Mouse (Mus musculus) gastrocnemius, adult 8-10 months (tissue): ENCODE data around the gene Isca1. TPM values are rescaled to one million over a fixed set of nuclear protein-coding genes. Genes with fewer than 3 reads are reported as not detected.

Source experiments
- total RNA-seq, 4 experiments: library from RNA; stranded (reverse); gene quantifications; 2 replicates each; pipeline ENCODE4 v1.2.4; 2022

The Isca1 gene
- total RNA-seq, 4 experiments from 2014 or later, result 159 to 209 (median 180) TPM

Other genes with a start within 250 kb of the Isca1 start
- 10 to 100 TPM; 77.0 to 85.2 (median 83.0) TPM for gene Agtpbp1, start 184.6 kb downstream of the Isca1 start, total RNA-seq
- gene Naa35, start 184.6 kb downstream of the Isca1 start, total RNA-seq, result 10 to 100 TPM; 29.0 to 38.6 (median 35.3) TPM
- 1 to 10 TPM; 5.5 to 9.3 (median 7.5) TPM for gene Golm1, start 94.0 kb downstream of the Isca1 start, total RNA-seq
- gene 4921517D22Rik, start 75.7 kb downstream of the Isca1 start, total RNA-seq, result not detected
- not detected for gene Spata31d1a, start 59.5 kb downstream of the Isca1 start, total RNA-seq
- gene Spata31d1b, start 57.5 kb downstream of the Isca1 start, total RNA-seq, result not detected
- not detected for gene Spata31d1d, start 38.1 kb downstream of the Isca1 start, total RNA-seq
- gene 1700014D04Rik, start 23.1 kb downstream of the Isca1 start, total RNA-seq, result under 1 TPM in 2 of 4 experiments, not detected in 2; 0.10 to 0.12 TPM
- not detected for gene Gm49354, start 12.4 kb upstream of the Isca1 start, total RNA-seq
- 10 to 100 TPM; 28.7 to 42.3 (median 34.5) TPM for gene Tut7, start 53.3 kb upstream of the Isca1 start, total RNA-seq